Mouse (Mus musculus) cerebellum, adult 8-10 months (tissue): ENCODE measurements around the gene Klrk1.
"Not testable (repeated sequence)": the region's sequence is repeated elsewhere in the genome, so short reads cannot be mapped to it uniquely, and the experiment has no call there.

Source experiments
- DNase-seq: peaks from one replicate; pipeline ENCODE4 v3.0.0; 2022

Gene Klrk1

GRCm38 (mm10) chr6:129623735-129624134 is at the start of gene Klrk1:
TSS of gene Klrk1 (minus strand) at chr6:129623864.
- DNase-seq: no peak

- DNase-seq: not testable (repeated sequence)
Observed at GRCm38 (mm10) chr6:129661301-129661700, 37.6 kb upstream of the Klrk1 start.

GRCm38 (mm10) chr6:129660589-129660988 is 36.9 kb upstream of the Klrk1 start, which contains the start of gene Klrc2:
TSS of gene Klrc2 (minus strand) at chr6:129660689.
- not testable (repeated sequence) for DNase-seq

- not testable (repeated sequence) for DNase-seq
Observed at GRCm38 (mm10) chr6:129644054-129644453, 20.4 kb upstream of the Klrk1 start.

GRCm38 (mm10) chr6:129643237-129643636 is 19.6 kb upstream of the Klrk1 start, which contains the start of gene Klrc3:
TSS of gene Klrc3 (minus strand) at chr6:129643337.
- DNase-seq: not testable (repeated sequence)

GRCm38 (mm10) chr6:129631046-129631445 is 7.4 kb upstream of the Klrk1 start:
- not testable (repeated sequence) for DNase-seq

- DNase-seq: no peak
Observed at GRCm38 (mm10) chr6:129608372-129608771, 15.3 kb downstream of the Klrk1 start.

GRCm38 (mm10) chr6:129591508-129591907 is 32.2 kb downstream of the Klrk1 start, which contains the start of gene Klrd1:
TSS of gene Klrd1 (plus strand) at chr6:129591782.
- DNase-seq: no peak

GRCm38 (mm10) chr6:129583014-129583413 is 40.6 kb downstream of the Klrk1 start:
- no peak for DNase-seq

GRCm38 (mm10) chr6:129581896-129582295 is 41.8 kb downstream of the Klrk1 start:
- DNase-seq: no peak

GRCm38 (mm10) chr6:129581274-129581673 is 42.4 kb downstream of the Klrk1 start:
- DNase-seq: no peak

GRCm38 (mm10) chr6:129577605-129578004 is 46.1 kb downstream of the Klrk1 start, which contains the start of gene Klre1:
TSS of gene Klre1 (plus strand) at chr6:129577905.
- DNase-seq: no peak

- no peak for DNase-seq
Observed at GRCm38 (mm10) chr6:129575315-129575714, 48.3 kb downstream of the Klrk1 start.

- no peak for DNase-seq
Observed at GRCm38 (mm10) chr6:129565257-129565656, 58.4 kb downstream of the Klrk1 start.
